Mouse (Mus musculus): ENCODE measurements at regions not wholly inside any gene's neighbourhood (a gene's known extent, or its start where the extent isn't known, plus 50 kb on each side); places are given as distances from the start of the nearest gene placed in this dataset.

GRCm38 (mm10) chr8:26805371-26805821 is 171.7 kb upstream of the Zfp703 start:
- DNase-seq (ENCODE audit: low spot score in 2 of 2): no peak

- peak; percentile 50 to 57 for DNase-seq (ENCODE audit: low spot score in 2 of 2)
Observed at GRCm38 (mm10) chr8:26808111-26808651, 168.9 kb upstream of the Zfp703 start.

- no peak for DNase-seq (ENCODE audit: low spot score in 2 of 2)
Observed at GRCm38 (mm10) chr8:26808771-26809170, 168.4 kb upstream of the Zfp703 start.

GRCm38 (mm10) chr8:26809943-26810342 is 167.2 kb upstream of the Zfp703 start:
- no peak for DNase-seq (ENCODE audit: low spot score in 2 of 2)

GRCm38 (mm10) chr8:26811533-26812236 is 165.4 kb upstream of the Zfp703 start:
- no peak for DNase-seq (ENCODE audit: low spot score in 2 of 2)

GRCm38 (mm10) chr8:26813198-26813815 is 163.8 kb upstream of the Zfp703 start:
- no peak for DNase-seq (ENCODE audit: low spot score in 2 of 2)

- DNase-seq (ENCODE audit: low spot score in 2 of 2): no peak
Observed at GRCm38 (mm10) chr8:26815020-26815584, 162.0 kb upstream of the Zfp703 start.

GRCm38 (mm10) chr8:26816977-26817376 is 160.1 kb upstream of the Zfp703 start:
- DNase-seq (ENCODE audit: low spot score in 2 of 2): peak; percentile 48 to 64

GRCm38 (mm10) chr8:26824189-26824941 is 152.8 kb upstream of the Zfp703 start:
- DNase-seq (ENCODE audit: low spot score in 2 of 2): no peak

GRCm38 (mm10) chr8:26828311-26828909 is 148.7 kb upstream of the Zfp703 start:
- DNase-seq (ENCODE audit: low spot score in 2 of 2): no peak

- DNase-seq (ENCODE audit: low spot score in 2 of 2): no peak
Observed at GRCm38 (mm10) chr8:26829313-26829712, 147.8 kb upstream of the Zfp703 start.

- no peak for DNase-seq (ENCODE audit: low spot score in 2 of 2)
Observed at GRCm38 (mm10) chr8:26831148-26831547, 146.0 kb upstream of the Zfp703 start.

- no peak for DNase-seq (ENCODE audit: low spot score in 2 of 2)
Observed at GRCm38 (mm10) chr8:26831790-26832189, 145.3 kb upstream of the Zfp703 start.

- no peak for DNase-seq (ENCODE audit: low spot score in 2 of 2)
Observed at GRCm38 (mm10) chr8:26832546-26832945, 144.6 kb upstream of the Zfp703 start.

- DNase-seq (ENCODE audit: low spot score in 2 of 2): peak; percentile 61
Observed at GRCm38 (mm10) chr8:26833297-26833696, 143.8 kb upstream of the Zfp703 start.

GRCm38 (mm10) chr8:26833784-26834183 is 143.3 kb upstream of the Zfp703 start:
- no peak for DNase-seq (ENCODE audit: low spot score in 2 of 2)

- peak in 1 of 2 experiments; percentile 53 for DNase-seq (ENCODE audit: low spot score in 2 of 2)
Observed at GRCm38 (mm10) chr8:26834604-26835003, 142.5 kb upstream of the Zfp703 start.

GRCm38 (mm10) chr8:26835076-26835475 is 142.0 kb upstream of the Zfp703 start:
- no peak for DNase-seq (ENCODE audit: low spot score in 2 of 2)

GRCm38 (mm10) chr8:26835616-26836015 is 141.5 kb upstream of the Zfp703 start:
- no peak for DNase-seq (ENCODE audit: low spot score in 2 of 2)

- no peak for DNase-seq (ENCODE audit: low spot score in 2 of 2)
Observed at GRCm38 (mm10) chr8:26836552-26836951, 140.6 kb upstream of the Zfp703 start.

GRCm38 (mm10) chr8:26840286-26840685 is 136.8 kb upstream of the Zfp703 start:
- DNase-seq (ENCODE audit: low spot score in 2 of 2): no peak
